Mouse (Mus musculus): ENCODE measurements around the gene Dlg1.

The Dlg1 gene

DNA sequence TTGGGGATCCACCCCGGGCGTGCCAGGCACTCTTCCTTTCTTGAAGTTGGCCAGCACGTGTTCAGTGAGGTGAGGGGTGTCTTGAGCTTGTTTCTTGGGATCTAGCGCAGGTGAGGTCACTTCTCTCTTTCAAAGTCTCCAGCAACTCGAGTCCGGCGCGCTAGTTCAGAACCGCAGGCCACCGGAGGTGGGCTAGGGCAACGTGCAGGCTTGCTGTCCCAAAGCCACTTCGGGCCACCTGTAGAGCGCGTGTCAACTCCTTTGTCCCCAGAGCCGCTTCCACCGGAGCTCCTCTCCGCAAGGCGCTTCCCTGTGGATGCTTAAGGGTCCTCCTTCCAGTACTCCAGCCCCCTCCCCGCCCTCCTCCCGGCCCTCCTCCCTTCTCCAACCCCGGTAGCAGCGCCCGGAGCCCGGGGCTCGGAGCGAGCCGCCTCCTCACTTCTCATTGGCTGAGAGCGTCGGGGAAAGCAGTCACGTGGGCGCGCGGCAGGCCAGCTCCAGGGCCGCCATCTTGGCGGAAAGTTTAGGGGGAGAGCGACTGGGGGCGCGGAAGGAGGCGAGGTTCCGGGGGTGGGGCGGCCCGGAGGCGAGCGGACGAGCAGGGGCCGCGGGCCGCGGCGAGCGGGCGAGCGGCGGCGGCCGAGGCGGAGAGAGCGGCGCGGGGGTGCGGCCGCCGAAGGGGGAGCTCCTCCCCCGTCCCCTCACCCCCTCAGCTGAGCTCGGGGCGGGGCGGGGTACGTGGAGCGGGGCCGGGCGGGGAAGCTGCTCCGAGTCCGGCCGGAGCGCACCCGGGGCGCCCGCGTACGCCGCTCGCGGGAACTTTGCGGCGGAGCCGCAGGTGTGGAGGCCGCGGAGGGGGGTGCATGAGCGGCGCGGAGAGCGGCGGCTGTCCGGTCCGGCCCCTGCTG is at the start of gene Dlg1:
Gene Dlg1, plus strand, starts transcription at position 65 of the 908 bp plus-strand sequence.
- CTCF ChIA-PET: interaction anchor here (0.6 kb wide), 2 partner anchors 35 to 238 kb away, joined by 4 read pairs; no protein-coding TSS in a partner anchor

DNA sequence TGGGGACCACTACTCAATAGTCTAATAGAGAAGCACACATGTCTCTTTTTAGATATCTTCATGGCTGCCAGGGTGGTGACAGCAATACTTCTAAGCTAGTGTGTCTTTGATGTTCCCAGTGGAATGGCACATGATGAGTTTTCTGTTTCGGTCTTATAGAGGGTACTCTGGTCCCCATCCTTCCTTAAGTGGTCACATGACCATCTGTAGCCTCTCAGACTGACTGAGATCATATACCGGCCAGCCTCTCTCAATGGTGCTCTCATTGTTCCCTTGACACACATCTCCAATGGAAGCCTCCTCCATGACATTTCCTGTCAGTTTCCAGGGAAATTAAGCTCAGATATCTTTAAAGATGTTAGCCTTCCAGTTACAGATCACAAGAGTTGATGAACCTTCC is 46.9 kb upstream of the Dlg1 start:
- CTCF ChIA-PET: no interaction called here

DNA sequence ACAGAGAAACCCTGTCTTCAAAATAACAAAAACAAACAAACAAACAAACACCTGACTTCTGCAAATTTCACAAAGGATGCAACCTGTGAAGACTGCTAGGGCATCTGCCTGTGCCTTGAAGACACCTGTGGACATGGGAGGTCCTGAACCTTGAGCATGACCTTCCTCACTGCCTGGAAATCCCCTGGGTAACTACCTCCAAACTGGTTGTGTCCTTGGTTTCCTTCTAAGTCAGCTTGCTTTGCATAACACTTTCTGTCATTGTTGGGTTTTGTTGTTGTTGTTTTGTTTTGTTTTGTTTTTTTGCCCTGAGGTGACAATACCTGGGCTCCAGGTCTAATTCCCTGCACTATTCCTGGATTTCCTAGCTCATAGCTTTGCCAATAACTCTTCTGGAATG is 46.1 kb upstream of the Dlg1 start:
- CTCF ChIA-PET: no interaction called here

DNA sequence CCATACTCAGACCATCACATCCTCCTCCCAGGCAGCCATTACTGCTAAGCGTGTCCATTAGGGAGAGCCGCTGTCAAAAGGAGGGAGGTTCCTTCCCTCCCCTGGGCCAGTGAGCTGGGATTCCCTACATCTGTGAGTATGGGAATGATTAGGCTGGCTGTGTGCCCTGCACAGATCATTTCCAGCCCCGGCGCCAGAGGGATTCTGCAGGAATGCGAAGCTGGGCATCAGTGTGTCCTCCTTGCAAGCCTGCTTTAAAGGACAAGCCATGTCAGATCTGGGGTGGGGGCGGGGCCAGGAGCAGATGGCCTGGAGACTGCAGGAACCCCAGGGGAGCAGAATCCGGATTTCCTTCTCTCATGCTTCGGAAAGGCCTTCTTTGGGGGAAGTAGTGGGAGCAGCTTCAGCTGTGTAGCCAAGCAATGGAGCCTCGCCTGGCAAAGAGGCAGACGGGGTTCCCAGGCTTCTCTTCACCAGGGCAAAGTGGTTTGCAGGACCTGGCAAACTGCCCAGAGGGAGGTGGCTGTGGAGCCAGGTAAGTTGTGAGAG is 45.3 kb upstream of the Dlg1 start:
- CTCF ChIA-PET: no interaction called here

DNA sequence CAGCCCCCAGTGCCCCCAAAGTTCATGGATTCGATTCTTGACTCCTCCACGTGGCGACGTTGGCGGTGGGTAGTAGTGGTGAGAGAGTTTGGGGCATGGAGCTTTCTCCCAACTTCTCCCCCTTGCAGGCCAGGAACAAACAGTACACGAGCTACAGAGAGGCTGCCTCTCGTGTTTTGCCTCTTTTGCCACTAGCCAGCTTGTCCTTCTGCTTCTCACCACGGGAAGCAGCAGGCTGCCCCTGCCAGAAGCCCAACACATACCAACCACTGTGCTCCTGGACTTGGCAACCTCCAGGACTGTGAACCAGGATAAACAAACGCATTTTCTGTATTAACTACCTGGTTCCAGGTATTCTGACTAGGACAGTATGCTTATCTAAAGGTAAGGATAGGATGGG is 44.6 kb upstream of the Dlg1 start:
- CTCF ChIA-PET: no interaction called here

DNA sequence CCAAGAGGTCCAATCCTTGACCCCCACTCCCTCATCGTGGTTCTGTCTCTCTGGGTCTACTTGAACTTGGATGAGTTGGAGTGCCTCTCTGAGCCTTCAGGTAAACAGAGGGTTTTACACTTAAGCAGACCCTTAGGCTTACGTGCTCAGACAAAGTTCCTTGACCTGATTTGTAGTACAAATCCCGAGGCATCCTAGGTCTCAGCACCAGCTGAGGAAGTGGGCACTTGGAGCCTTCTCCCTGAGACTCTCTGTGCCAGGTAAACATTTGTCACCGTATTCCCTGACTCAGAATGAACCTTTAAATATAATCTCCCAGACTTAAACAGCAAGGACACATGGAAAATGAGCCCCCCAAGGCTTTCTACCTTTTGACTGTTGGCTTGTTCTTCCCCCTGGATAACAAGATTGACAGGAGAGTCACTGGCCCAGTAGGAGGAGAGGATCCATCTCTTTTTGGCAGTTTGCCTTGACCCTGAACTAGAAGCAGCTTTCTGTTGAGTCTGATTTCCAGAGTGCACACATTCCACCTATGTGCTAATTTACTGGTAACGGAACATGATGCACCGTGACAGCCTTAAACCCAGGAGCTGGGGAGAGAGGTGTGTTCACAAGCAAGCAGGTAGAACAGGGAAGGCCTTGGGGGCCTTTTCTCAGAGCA is 43.4 kb upstream of the Dlg1 start:
- CTCF ChIA-PET: no interaction called here

DNA sequence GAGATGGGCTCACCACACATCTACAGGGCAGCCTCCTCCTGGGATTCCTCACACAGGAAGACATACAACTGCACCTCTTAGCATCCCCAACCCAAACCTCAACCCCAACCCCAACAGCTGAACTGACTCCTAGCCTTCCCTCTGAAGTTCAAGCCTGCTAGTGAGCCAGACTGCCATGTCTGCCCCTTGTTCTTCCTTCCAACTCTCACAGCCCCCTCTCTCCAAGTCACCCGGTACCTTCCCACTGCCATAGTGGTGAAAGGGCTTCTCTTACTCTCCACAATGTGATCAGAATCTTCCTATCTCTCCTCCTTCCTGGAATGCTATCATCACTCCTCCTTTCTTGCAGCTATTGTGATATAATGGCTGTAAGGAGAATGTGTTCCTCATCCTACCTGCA is 40.9 kb upstream of the Dlg1 start:
- CTCF ChIA-PET: no interaction called here

DNA sequence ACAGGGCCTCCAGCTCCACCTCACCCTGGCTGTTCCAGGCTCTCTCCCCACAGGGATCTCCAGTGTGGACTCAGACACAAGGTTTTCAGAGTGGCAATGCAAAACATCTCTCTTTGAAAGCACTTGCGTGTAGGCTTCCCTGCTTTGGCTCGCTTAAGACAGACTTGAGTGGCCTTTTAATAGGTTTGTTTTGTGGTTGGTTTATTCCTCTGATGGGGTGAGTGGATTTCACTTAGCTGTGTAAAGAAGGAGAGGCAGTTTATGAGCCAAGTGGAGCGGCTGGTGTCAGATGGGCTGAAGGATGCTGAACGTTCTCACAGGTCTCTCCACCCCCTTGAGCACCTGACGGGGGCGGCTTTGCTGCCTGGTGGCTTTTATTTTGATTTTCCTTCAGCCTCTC is 40.1 kb upstream of the Dlg1 start:
- CTCF ChIA-PET: no interaction called here

DNA sequence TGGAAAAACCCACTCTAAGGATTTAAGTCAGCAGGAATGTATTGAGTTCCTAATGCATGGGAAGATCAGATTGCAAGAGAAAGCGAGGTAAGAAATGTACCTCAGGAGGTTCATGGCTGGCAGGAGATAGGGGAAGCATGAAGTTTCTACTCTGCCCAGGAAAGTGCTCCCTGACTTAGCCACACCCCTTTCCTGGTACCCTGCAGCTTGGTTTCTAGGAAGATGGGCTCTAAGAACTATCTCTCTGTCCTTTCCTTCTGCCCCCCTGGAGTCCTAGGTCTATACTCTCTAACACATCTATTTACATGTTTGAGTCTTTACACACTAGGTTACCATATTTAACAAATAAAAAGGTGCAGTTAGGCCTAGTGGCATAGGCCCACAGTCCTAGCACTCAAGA is 38.5 kb upstream of the Dlg1 start:
- CTCF ChIA-PET: no interaction called here

DNA sequence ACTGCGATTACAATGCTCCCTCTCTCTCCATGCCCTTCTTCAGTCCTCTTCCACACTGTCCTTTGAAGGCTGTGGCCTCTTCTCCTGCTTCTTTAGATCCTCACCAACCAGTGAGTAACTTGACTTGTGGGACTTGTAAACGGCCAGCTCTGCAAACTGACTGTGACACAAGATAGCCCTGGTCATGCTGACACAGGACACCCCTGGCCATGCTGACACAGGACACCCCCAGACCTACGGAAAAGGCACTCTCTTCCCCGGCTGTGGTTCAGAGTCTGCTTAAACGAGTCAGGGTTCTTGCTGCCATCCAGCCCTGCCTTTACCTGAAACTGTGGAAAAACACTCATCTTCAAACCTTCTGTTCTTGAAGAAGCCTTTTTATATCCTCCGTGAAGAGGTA is 36.9 kb upstream of the Dlg1 start:
- CTCF ChIA-PET: no interaction called here

DNA sequence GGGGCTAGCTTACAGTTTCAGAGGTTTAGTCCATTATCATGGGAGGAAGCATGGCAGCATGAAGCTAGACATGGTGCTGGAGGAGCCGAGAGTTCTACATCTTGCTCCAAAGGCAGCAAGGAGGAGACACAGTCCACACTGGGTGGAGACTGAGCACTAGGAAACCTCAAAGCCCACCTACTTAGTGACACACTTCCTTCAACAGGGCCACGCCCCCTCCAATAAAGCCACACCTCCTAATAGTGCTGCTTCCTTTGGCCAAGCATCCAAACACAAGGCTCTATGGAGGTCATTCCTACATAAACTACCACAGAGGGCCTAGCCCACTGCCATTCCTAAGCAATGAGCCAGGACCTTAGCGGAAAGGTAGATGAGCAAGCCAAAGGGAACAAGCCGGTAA is 32.9 kb upstream of the Dlg1 start:
- CTCF ChIA-PET: no interaction called here

DNA sequence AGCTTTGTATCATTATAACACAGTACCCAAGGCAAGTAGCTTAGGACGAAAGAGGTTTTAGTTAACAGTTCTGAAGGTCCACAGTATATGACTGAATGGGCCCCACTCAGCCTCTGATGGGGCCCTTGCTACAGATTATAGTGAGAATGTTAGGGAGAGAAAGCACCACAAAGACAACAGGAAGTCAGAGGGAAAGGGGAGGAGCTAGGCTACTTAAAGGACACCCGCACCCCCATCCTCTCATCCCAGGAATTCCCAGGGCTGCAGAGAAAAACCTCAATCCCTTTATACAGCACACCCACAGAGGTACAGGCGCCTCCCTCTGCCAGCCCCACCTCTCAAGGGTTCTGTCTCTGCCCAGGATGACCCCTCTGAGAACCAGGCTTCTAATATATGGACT is 32.2 kb upstream of the Dlg1 start:
- CTCF ChIA-PET: no interaction called here

DNA sequence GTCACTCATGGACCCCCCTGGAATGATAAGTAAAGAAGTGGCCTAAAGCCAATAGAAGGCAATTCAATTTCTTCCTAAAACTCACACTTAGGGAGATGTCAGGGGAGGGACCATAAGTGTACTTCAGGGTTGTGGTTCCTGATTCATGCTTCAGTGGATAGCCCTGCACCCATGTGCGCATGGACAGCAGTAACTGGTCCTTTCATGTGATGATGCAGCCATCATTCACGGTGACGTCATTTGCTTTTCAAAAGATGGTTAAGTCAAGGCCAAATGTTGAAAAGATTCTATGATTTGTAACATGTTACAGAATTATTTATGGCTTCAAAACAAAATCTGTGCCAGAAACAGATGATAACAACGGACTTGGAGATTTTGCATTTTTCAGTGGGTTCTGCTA is 28.9 kb upstream of the Dlg1 start:
- CTCF ChIA-PET: no interaction called here

DNA sequence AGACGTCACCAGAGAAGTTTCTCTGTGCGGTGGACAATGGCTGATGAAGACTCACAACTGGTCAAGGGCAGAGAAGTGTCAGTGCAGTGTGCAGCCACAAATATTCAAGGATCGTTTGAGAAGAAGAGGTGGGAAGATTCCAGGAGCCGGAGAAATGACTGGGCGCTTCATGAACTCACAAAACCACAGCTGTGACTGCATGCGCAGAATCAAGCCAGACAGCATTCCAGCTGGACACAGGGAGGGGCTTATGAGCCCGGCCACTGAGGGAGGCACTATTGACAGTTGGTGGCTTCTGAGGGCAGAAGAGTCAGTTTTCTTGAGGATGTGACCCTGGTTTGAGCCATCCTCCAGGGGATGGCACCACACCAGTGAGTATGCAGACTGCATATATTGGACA is 24.9 kb upstream of the Dlg1 start:
- CTCF ChIA-PET: no interaction called here

DNA sequence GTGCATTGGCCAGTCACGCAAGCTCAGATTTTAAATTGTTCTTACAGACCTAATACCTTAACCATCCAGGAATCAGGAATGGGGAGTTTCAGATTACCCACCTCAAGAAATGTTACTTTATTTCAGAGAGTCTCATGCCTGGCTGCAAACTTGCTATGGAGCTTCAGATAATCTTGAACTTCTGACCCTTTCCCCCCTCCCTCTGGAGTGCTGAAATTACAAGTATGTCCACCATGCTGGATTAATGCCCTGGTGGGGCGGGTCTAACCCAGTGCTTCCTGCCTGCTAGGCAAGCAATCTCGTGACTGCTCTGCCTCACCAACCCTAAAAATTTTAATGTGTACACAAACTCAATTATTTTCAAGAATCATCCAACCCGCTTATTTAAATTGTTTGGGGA is 23.3 kb upstream of the Dlg1 start:
- CTCF ChIA-PET: no interaction called here

DNA sequence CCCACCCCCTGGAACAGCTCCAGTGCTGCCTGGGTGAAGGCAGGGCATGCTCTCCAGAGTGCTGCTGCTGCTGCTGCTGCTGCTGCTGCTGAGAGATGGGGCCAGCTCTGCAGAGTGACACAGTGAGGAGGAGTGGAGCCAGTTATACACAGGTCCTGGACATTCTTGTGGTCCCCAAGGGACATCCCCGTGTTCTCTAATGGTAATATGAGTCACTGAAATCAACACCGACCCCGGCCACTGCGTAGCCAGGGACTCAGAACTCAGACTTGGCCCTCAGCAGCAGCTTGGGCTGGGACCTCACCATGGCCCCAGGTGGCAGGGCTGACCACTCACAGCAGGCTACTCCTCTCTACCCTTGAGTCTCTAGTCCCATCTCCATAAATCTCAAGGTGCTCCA is 21.5 kb upstream of the Dlg1 start:
- CTCF ChIA-PET: no interaction called here

DNA sequence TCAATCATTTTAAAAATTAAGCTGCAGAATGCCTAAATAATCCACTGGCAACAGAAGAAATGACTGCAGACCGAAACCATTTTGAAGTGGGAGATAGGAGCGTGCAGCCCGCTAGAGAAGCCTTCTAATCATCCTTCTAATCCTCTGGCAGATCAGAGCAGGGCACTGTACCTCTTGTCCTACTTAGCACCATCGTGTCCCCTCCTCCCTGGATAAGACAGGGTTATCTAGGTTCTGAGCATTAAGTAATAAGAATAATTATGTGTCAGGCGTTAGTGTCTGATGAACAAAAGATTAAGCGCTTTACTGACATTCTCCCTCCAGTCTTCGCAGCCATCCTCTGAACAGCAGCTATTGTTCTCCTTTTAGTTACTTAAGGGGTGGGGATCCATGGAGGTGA is 16.0 kb upstream of the Dlg1 start:
- CTCF ChIA-PET: no interaction called here

DNA sequence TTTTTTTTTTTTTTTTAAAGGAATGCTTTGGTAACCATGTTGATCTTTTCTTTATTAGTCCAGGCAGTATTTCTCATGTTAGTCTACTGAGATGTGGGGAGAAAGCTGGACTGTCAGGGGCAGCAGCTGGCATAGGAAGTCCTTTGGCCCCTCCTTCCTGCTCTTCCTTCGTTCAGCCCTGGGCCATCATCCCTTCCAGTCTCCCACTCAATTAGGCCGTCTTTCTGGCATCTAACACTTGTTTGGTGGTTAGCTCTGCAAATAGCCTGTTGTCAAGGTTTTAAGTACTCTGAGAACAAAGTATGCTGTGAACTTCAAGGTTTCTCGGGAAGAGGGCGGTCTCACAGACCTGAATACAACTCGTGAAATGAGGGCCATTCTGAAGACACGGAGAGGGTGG is 12.5 kb upstream of the Dlg1 start:
- CTCF ChIA-PET: no interaction called here

DNA sequence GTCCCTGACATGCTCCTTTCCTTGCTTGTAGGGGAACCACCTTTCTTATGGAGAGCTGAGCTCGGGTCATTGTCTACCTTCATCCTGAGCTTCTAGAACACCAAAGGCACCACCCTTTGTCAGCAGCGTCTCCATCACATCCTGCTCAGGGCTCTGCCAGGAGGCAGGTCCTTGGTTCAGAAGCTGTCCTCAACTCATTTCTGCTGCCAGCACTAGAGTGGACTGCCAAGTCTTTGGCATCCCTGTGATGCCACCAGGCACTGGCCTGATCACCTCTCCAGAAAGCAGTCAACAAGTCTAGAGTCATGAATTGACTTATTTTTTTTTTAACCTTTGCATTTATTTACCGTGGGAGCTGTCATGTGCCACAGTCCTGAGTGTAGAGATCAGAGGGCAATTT is 11.7 kb upstream of the Dlg1 start:
- CTCF ChIA-PET: no interaction called here

DNA sequence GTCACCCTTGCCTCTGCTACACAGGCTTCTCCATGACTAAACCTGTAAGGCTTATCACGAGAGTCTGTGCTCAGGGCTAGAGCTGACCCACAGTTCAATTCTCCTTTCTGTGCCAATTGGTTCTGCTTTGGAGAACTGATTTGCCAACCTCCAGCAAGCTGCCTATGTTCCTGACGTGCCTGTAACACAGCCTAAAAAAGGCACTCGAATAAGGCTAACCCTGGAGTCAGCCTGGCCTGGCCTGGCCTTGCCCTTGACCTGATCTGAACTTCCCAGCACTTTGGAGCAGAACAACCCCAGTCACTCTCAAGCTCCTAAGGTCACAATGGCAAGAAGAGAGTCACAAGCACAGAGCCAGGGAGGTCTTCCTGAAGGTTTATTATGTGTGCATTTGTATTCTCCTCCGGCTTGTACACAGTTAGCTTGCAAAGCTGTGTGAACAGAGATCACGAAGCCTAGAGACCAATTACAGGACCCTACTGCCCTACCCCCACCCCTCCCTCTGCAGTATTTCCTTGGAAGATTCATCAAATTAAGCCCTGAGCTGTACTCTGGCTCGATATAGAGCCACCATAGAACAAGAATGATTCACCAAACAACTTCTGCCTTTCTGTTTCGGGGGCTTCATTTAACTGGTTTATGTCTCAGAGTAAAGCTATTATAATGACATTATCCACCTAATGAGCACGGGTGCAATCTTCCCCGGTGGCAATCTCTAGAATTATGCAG is 11.0 kb upstream of the Dlg1 start:
- CTCF ChIA-PET: no interaction called here

DNA sequence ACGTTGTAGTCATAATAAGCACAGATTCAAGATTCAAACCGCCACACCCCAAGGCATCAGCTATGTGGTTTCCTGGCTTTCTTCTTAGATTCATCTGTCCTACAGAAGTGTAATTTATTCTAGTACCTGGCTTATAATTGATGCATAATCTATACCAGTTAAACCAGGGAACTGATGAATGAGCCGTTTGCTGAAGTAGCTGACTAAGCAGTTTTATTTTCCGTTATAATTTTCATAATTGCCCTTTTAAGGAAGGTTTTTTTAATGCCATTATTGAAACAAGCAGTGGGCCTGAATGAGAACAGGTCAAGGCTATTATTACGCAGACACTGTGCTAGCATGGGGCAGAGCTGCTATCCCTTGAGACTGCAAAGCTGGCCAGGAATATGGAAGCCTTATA is 9.6 kb upstream of the Dlg1 start:
- CTCF ChIA-PET: no interaction called here

DNA sequence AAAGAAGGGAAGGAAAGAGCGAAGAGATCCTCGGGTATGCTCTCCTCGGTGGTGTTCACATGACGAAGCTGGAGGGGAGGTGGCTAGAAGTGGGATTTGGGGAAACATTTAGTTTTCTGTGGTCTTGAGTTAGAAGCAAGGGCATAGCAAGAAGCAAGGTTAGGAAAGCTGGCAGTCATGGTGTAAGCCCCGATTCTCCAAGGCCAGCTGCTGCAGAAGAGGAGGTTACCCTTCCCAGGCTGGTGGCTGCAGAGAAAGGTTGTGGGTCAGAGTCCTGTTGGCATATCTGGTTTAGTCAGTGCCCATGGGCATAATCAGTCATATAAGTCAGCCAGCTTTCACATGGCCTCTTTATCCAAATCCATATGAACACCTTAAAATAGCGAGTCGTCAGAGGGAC is 9.2 kb upstream of the Dlg1 start:
- CTCF ChIA-PET: no interaction called here

DNA sequence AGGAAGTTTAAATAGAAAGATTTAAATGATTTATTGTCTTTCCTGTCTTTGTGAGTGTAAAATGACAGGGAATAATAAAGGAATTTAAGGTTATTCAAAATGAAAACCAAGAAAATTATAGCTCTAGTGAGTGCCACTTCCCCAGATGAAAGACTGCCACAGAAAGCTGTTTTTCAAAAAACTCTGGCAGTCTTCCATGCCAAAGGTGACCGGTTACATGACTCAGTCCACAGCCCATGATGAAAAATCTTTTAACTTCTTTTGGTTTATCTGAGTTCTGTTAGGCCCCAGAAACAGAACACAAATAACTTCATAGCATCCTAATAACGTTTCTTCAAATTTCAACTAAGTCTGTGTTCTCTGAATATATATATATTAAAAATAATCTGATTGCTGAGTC is 7.7 kb upstream of the Dlg1 start:
- CTCF ChIA-PET: no interaction called here

Measured in spleen, embryonic (tissue).